Mouse (Mus musculus): ENCODE data around the gene Gpr143. TPM values are rescaled to one million over a fixed set of nuclear protein-coding genes. Genes with fewer than 3 reads are reported as not detected.

Gpr143 gene
- 0.30 and 0.31 TPM in 2 replicates for polyA plus RNA-seq (2015; fragmentation: Nextera tagmentation; extraction: Ambion mirVana)

DNA sequence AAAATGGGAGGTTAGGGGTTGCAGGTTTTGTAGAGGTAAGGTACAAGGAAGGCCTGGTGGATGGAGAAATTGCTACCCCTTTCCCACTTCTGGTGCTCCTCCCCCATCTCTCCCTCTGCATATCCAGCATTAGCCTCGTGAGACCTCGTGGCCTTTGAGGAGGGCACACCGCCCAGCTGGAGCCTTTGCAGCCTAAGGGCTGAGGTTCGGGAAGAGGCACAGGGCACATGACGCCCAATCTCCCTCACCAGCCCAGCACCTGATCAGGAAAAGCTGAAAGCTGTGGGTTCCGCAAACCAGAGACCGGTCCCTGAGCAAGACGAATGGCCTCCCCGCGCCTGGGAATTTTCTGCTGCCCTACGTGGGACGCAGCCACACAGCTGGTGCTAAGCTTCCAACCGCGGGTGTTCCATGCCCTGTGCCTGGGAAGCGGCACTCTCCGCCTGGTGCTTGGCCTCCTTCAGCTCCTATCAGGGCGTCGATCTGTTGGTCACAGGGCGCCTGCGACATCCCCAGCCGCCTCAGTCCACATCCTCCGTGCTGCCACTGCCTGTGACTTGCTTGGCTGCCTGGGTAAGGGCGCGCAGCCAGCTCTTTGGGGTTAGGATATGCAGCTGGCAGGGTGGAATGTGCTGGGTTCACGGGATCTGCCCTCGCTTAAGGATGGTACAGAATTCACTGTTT, at the start of gene Gpr143:
Gene Gpr143 (plus strand): TSS at position 202 of the 684 bp plus-strand sequence.
- H3K27ac ChIP-seq (ENCODE audit: low read length), result no peak within 1 kb of the TSS
- H3K4me3 ChIP-seq (ENCODE audit: low read depth, low read length), result peak within 1 kb of the TSS; percentile 25
- H3K27me3 ChIP-seq (ENCODE audit: control insufficient read depth, insufficient read depth, low read depth, low read length), result no peaks in the 10 kb centered on the region; the same call in 1 of the 2 replicates
- 23% methylated on average over 26 of the region's 26 CpGs for WGBS
- H3K36me3 ChIP-seq (ENCODE audit: control insufficient read depth, insufficient read depth, low read length), result no peaks in the 10 kb centered on the region
- no peaks in the 10 kb centered on the region for H3K4me1 ChIP-seq (ENCODE audit: control insufficient read depth, insufficient read depth, low read length)
- peak within 1 kb of the TSS; percentile 53 for H3K4me2 ChIP-seq (ENCODE audit: low read length)
- ATAC-seq, result 0 out of 2 replicates have a peak, but pooled peaks have one; percentile 32
- H3K9ac ChIP-seq (ENCODE audit: low read depth, low read length), result peak within 1 kb of the TSS; percentile 48; the same call in 1 of the 2 replicates
- H3K9me3 ChIP-seq (replicated peaks; ENCODE audit: control insufficient read depth, low read length, poor library complexity, severe bottlenecking), result no peaks in the 10 kb centered on the region

DNA sequence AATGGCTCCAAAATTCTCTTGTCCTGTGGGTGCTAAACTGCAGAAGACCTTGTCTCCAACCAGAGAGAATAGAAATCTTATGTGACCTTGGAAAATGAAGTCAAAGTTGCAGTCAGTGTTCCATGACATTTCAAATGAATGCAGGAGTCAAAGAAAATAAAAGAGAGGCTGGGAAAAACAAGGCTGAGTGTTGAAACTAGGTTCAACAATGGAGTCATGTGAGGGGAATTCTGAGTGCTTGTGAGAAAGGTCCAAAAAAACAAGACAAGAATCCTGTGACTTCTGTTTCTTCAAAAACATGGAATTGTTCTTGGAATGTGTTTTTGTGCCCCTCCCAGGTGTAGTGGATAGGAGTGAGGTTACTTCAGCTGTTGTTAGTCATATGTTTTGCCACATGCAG, 46.4 kb upstream of the Gpr143 start:
- H3K9ac ChIP-seq (ENCODE audit: low read depth, low read length), result no peak overlapping the region
- 0 out of 2 replicates have a peak, but pooled peaks cover 2% of the 10 kb centered on the region for H3K27me3 ChIP-seq (ENCODE audit: control insufficient read depth, insufficient read depth, low read depth, low read length)
- no peak overlapping the region for H3K4me3 ChIP-seq (ENCODE audit: low read depth, low read length)
- H3K36me3 ChIP-seq (ENCODE audit: control insufficient read depth, insufficient read depth, low read length), result no peaks in the 10 kb centered on the region
- no peak overlapping the region for H3K27ac ChIP-seq (ENCODE audit: low read length)
- no peak for ATAC-seq
- no peaks in the 10 kb centered on the region for H3K4me1 ChIP-seq (ENCODE audit: control insufficient read depth, insufficient read depth, low read length)
- no peaks in the 10 kb centered on the region for H3K9me3 ChIP-seq (replicated peaks; ENCODE audit: control insufficient read depth, low read length, poor library complexity, severe bottlenecking)
- no peak overlapping the region for H3K4me2 ChIP-seq (ENCODE audit: low read length)

DNA sequence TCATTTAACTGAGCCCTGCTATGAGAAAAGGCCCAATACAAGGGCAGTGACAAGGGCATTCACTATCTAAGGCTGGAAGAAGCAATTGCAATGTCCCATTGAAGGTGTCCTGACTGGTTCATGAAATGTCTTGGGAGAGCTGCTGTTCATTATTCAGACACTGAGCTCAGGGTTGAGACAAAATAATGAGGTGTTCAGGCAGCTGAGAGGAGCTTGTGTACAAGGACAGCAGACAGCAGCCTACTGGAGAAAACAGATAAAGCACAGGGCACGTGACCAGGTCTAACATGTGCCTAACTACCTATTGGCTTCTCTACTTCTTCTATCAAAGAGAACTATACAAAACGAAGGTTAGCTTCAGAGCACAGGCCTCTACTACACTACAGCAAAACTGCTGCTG, 43.5 kb upstream of the Gpr143 start:
- 0 out of 2 replicates have a peak, but pooled peaks cover 2% of the 10 kb centered on the region for H3K27me3 ChIP-seq (ENCODE audit: control insufficient read depth, insufficient read depth, low read depth, low read length)
- ATAC-seq, result no peak
- H3K36me3 ChIP-seq (ENCODE audit: control insufficient read depth, insufficient read depth, low read length), result no peaks in the 10 kb centered on the region
- no peaks in the 10 kb centered on the region for H3K4me1 ChIP-seq (ENCODE audit: control insufficient read depth, insufficient read depth, low read length)
- WGBS, result 68% methylated on average over 2 of the region's 2 CpGs
- H3K4me3 ChIP-seq (ENCODE audit: low read depth, low read length), result no peak overlapping the region
- no peak overlapping the region for H3K27ac ChIP-seq (ENCODE audit: low read length)
- H3K9ac ChIP-seq (ENCODE audit: low read depth, low read length), result no peak overlapping the region
- H3K4me2 ChIP-seq (ENCODE audit: low read length), result no peak overlapping the region
- no peaks in the 10 kb centered on the region for H3K9me3 ChIP-seq (replicated peaks; ENCODE audit: control insufficient read depth, low read length, poor library complexity, severe bottlenecking)

DNA sequence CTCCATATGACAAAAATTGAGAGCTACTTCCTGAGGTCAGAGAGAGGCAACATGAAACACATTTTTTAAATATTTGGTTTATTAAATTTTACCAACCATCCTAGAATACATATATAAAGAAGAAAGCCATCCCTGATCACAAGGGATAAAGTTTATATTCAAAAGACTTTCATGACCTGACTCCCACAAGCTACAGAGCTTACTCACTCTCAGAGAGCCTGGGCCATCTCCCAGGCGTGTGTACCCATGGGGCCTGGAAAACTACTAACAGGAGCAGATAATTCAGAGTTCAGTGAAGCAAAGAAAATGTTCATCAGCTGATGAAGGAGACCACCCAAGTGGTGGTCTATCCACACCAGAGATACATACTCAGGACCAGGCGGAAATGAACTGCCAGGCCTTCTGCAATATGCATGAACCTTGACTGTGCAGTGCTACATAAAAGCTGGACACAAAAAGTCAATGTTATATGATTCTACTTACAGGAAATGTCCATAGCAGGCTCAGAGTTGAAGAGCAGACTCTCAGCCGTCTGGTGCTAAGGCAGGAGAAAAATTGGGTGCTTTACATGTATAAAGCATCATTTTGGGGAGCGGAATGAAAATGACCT, 42.9 kb upstream of the Gpr143 start:
- no peak for ATAC-seq
- Histone ChIP-seq H3K4me3 (ENCODE audit: low read depth, low read length) (no peak overlapping the region), H3K9ac (ENCODE audit: low read depth, low read length) (no peak overlapping the region), H3K36me3 (ENCODE audit: control insufficient read depth, insufficient read depth, low read length) (no peaks in the 10 kb centered on the region), H3K9me3 (replicated peaks; ENCODE audit: control insufficient read depth, low read length, poor library complexity, severe bottlenecking) (no peaks in the 10 kb centered on the region), H3K4me2 (ENCODE audit: low read length) (no peak overlapping the region), H3K4me1 (ENCODE audit: control insufficient read depth, insufficient read depth, low read length) (no peaks in the 10 kb centered on the region), H3K27ac (ENCODE audit: low read length) (no peak overlapping the region), H3K27me3 (ENCODE audit: control insufficient read depth, insufficient read depth, low read depth, low read length) (0 out of 2 replicates have a peak, but pooled peaks cover 2% of the 10 kb centered on the region)
- WGBS, result 63% methylated on average over 4 of the region's 4 CpGs

DNA sequence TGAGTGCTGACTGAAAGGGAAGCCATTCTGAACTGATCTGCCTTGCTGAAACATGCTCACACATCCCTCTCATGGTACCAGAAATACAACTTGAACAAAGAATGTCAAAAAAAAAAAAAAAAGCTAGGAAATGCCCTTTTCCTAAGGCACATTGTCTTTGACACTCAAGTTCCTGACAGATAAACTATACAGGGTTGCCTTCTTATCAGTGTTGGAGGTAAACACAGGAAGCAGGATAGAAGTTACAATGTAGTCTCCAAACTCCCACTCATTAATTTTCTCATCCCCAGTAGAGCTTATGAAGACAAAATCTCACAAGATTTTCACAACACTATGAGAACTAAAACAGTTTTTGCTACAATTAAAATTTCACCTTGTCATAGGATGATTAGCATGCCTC, 38.1 kb upstream of the Gpr143 start:
- no peak for ATAC-seq
- Histone ChIP-seq H3K4me3 (ENCODE audit: low read depth, low read length) (no peak overlapping the region), H3K4me2 (ENCODE audit: low read length) (no peak overlapping the region), H3K4me1 (ENCODE audit: control insufficient read depth, insufficient read depth, low read length) (no peaks in the 10 kb centered on the region), H3K9ac (ENCODE audit: low read depth, low read length) (no peak overlapping the region), H3K27me3 (ENCODE audit: control insufficient read depth, insufficient read depth, low read depth, low read length) (0 out of 2 replicates have a peak, but pooled peaks cover 2% of the 10 kb centered on the region), H3K36me3 (ENCODE audit: control insufficient read depth, insufficient read depth, low read length) (no peaks in the 10 kb centered on the region), H3K27ac (ENCODE audit: low read length) (no peak overlapping the region), H3K9me3 (replicated peaks; ENCODE audit: control insufficient read depth, low read length, poor library complexity, severe bottlenecking) (no peaks in the 10 kb centered on the region)

DNA sequence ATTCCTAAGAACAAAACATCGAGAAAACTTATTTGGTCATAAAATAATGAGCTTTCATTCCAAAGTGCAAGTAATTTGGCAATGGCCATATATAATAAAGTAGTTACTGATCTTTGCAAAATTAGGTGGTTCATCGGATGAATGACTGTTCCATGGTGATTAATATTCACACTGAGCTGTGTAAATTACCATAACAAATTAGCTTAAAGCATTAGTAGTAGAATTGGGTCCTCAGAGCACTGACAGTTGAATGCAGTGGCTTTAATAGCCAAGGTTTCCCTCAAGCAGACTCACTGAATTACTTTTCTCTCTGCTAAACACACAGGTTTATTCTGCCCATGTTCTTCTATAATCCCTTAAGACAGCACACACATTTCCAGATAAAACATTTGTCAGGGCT, 35.8 kb upstream of the Gpr143 start:
- Histone ChIP-seq H3K9ac (ENCODE audit: low read depth, low read length) (no peak overlapping the region), H3K4me1 (ENCODE audit: control insufficient read depth, insufficient read depth, low read length) (no peaks in the 10 kb centered on the region), H3K4me2 (ENCODE audit: low read length) (no peak overlapping the region), H3K27ac (ENCODE audit: low read length) (no peak overlapping the region), H3K4me3 (ENCODE audit: low read depth, low read length) (no peak overlapping the region), H3K9me3 (replicated peaks; ENCODE audit: control insufficient read depth, low read length, poor library complexity, severe bottlenecking) (no peaks in the 10 kb centered on the region), H3K27me3 (ENCODE audit: control insufficient read depth, insufficient read depth, low read depth, low read length) (no peaks in the 10 kb centered on the region), H3K36me3 (ENCODE audit: control insufficient read depth, insufficient read depth, low read length) (no peaks in the 10 kb centered on the region)
- WGBS, result 67% methylated on average over 2 of the region's 2 CpGs
- ATAC-seq, result no peak

DNA sequence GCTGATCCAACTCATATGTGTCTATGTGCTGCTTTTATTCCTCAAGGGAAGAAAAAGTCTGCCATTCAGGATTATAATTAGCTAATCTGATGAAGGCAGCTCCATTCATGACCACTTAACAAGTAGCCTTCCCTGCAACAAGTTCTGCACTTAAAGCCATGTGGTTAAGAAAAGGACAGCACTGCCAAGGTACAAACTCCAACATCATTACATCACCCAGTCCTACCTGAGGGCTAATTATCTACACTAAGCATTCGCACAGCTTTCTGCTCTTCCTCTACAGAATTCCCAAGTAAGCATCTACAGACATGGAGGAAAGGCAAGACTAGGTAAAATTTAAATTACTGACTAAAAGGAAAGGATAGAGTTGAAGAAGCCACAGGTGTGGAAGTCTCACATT, 25.9 kb upstream of the Gpr143 start:
- H3K4me2 ChIP-seq (ENCODE audit: low read length), result no peak overlapping the region
- H3K9ac ChIP-seq (ENCODE audit: low read depth, low read length), result no peak overlapping the region
- H3K27me3 ChIP-seq (ENCODE audit: control insufficient read depth, insufficient read depth, low read depth, low read length), result no peaks in the 10 kb centered on the region
- WGBS, result 85% methylated on average over 1 of the region's 1 CpGs
- H3K9me3 ChIP-seq (replicated peaks; ENCODE audit: control insufficient read depth, low read length, poor library complexity, severe bottlenecking), result no peaks in the 10 kb centered on the region
- ATAC-seq, result no peak
- H3K4me1 ChIP-seq (ENCODE audit: control insufficient read depth, insufficient read depth, low read length), result no peaks in the 10 kb centered on the region
- no peak overlapping the region for H3K4me3 ChIP-seq (ENCODE audit: low read depth, low read length)
- H3K27ac ChIP-seq (ENCODE audit: low read length), result no peak overlapping the region
- H3K36me3 ChIP-seq (ENCODE audit: control insufficient read depth, insufficient read depth, low read length), result no peaks in the 10 kb centered on the region

DNA sequence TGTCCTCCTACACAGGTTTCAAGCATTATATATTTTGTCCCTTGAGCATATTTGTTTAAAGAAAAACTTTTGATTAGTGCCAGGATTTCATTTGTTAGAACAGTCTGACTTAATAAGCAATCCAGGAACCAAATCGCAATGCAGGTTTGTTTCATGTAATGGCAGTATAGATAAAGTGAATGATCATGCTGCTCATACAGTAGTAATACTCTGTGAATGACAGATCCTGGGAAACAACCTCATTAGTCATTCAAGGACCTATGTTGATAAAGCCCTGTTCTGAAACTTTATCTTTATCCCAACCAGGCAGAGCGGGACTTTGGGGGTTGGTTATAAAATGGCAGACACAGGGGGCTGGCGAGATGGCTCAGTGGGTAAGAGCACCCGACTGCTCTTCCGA, 25.4 kb upstream of the Gpr143 start:
- no peak overlapping the region for H3K27ac ChIP-seq (ENCODE audit: low read length)
- ATAC-seq, result no peak
- no peak overlapping the region for H3K4me3 ChIP-seq (ENCODE audit: low read depth, low read length)
- no peaks in the 10 kb centered on the region for H3K9me3 ChIP-seq (replicated peaks; ENCODE audit: control insufficient read depth, low read length, poor library complexity, severe bottlenecking)
- 88% methylated on average over 5 of the region's 5 CpGs for WGBS
- H3K36me3 ChIP-seq (ENCODE audit: control insufficient read depth, insufficient read depth, low read length), result no peaks in the 10 kb centered on the region
- no peak overlapping the region for H3K4me2 ChIP-seq (ENCODE audit: low read length)
- H3K4me1 ChIP-seq (ENCODE audit: control insufficient read depth, insufficient read depth, low read length), result no peaks in the 10 kb centered on the region
- no peak overlapping the region for H3K9ac ChIP-seq (ENCODE audit: low read depth, low read length)
- no peaks in the 10 kb centered on the region for H3K27me3 ChIP-seq (ENCODE audit: control insufficient read depth, insufficient read depth, low read depth, low read length)

DNA sequence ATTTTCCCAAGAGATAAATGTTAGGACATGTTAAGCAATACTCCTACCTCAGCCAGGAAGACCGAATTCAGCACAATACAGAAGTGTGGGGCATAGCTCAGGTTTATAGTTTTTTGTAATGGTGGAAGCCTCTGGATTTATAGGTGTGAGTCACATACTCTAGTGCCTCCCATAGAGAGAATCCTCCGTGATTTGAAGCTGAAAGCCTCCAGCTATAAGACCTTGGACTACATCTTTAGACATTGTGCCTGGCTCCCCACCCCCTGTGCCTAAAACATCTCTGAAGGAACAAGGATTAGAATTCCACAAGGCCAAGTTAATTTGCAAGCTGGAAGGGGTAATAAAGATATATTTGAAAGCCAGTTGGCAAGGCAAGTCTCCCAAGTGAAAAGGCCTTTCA, 19.3 kb upstream of the Gpr143 start:
- H3K27ac ChIP-seq (ENCODE audit: low read length), result no peak overlapping the region
- H3K9ac ChIP-seq (ENCODE audit: low read depth, low read length), result no peak overlapping the region
- H3K9me3 ChIP-seq (replicated peaks; ENCODE audit: control insufficient read depth, low read length, poor library complexity, severe bottlenecking), result no peaks in the 10 kb centered on the region
- H3K4me1 ChIP-seq (ENCODE audit: control insufficient read depth, insufficient read depth, low read length), result no peaks in the 10 kb centered on the region
- no peaks in the 10 kb centered on the region; the same call in 1 of the 2 replicates for H3K27me3 ChIP-seq (ENCODE audit: control insufficient read depth, insufficient read depth, low read depth, low read length)
- H3K36me3 ChIP-seq (ENCODE audit: control insufficient read depth, insufficient read depth, low read length), result no peaks in the 10 kb centered on the region
- no peak for ATAC-seq
- WGBS, result 48% methylated on average over 2 of the region's 2 CpGs
- H3K4me3 ChIP-seq (ENCODE audit: low read depth, low read length), result no peak overlapping the region
- H3K4me2 ChIP-seq (ENCODE audit: low read length), result no peak overlapping the region
